Mouse (Mus musculus) MN1 (cell line): ENCODE measurements at regions not wholly inside any gene's neighbourhood (a gene's known extent, or its start where the extent isn't known, plus 50 kb on each side); places are given as distances from the start of the nearest gene placed in this dataset.
"Not testable (repeated sequence)": the region's sequence is repeated elsewhere in the genome, so short reads cannot be mapped to it uniquely, and the experiment has no call there.

ENCODE experiments used
- DNase-seq: peaks from one replicate; pipeline ENCODE4 v3.0.0-alpha.2; 2016; ENCODE audit warnings: low spot score

- DNase-seq: not testable (repeated sequence)
Observed at GRCm38 (mm10) chr1:161614091-161614490, 119.6 kb downstream of the Tnfsf18 start.

GRCm38 (mm10) chr1:161613658-161614057 lies 119.2 kb downstream of the Tnfsf18 start:
- DNase-seq: not testable (repeated sequence)

- DNase-seq: no peak
Observed at GRCm38 (mm10) chr1:161607446-161607845, 113.0 kb downstream of the Tnfsf18 start.

GRCm38 (mm10) chr1:161602150-161602549 lies 107.7 kb downstream of the Tnfsf18 start:
- DNase-seq: no peak

- no peak for DNase-seq
Observed at GRCm38 (mm10) chr1:161601167-161601566, 106.7 kb downstream of the Tnfsf18 start.

GRCm38 (mm10) chr1:161598167-161598566 lies 103.7 kb downstream of the Tnfsf18 start:
- DNase-seq: no peak

- DNase-seq: no peak
Observed at GRCm38 (mm10) chr1:161576530-161576929, 82.1 kb downstream of the Tnfsf18 start.

GRCm38 (mm10) chr1:161575939-161576338 lies 81.5 kb downstream of the Tnfsf18 start:
- DNase-seq: no peak

GRCm38 (mm10) chr1:161575171-161575570 lies 80.7 kb downstream of the Tnfsf18 start:
- DNase-seq: no peak

- no peak for DNase-seq
Observed at GRCm38 (mm10) chr1:161570762-161571161, 76.3 kb downstream of the Tnfsf18 start.

GRCm38 (mm10) chr1:161567826-161568225 lies 73.4 kb downstream of the Tnfsf18 start:
- no peak for DNase-seq

- no peak for DNase-seq
Observed at GRCm38 (mm10) chr1:161560368-161560767, 65.9 kb downstream of the Tnfsf18 start.
